Mouse (Mus musculus) spleen, adult 2 months (tissue): ENCODE data around the gene Muc3.

Experiments used
- CTCF ChIP-seq: fragments of 200-500 bp; IDR thresholded peaks from 2 replicates; pipeline ENCODE4 v1.5.1; 2011; ENCODE audit warnings: mild to moderate bottlenecking, inconsistent platforms; ENCODE audit not compliant: insufficient read depth, insufficient read length, insufficient replicate concordance; ENCODE audit errors: extremely low read depth
- POLR2A ChIP-seq: fragments of 200-500 bp; IDR thresholded peaks from 2 replicates; pipeline ENCODE4 v1.6.1; 2011; ENCODE audit warnings: low read depth, low read length, inconsistent platforms

DNA sequence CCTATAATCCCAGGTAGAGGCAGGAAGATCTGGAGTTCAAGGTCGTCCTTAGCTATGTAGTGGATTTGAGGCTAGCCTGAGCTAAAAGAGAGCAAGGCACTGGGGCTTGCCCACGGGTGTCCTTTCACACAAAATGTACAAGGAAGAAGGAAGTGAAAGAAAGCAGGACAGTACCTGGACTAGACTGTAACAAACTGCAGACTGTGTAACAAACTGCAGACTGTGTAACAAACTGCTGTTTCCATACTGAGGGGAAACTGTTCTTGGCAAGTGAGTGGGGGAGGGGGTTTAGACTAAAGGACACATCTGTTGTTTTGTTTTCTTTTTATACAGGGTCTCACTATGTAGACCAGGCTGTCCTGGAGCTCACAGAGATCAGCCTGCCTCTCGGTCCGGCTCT lies 27.8 kb downstream of the Muc3 start:
- TF ChIP-seq POLR2A (no peak), CTCF (no peak)
